10 mouse cellular contexts compared by ENCODE assay signal in the genomic region with DNA sequence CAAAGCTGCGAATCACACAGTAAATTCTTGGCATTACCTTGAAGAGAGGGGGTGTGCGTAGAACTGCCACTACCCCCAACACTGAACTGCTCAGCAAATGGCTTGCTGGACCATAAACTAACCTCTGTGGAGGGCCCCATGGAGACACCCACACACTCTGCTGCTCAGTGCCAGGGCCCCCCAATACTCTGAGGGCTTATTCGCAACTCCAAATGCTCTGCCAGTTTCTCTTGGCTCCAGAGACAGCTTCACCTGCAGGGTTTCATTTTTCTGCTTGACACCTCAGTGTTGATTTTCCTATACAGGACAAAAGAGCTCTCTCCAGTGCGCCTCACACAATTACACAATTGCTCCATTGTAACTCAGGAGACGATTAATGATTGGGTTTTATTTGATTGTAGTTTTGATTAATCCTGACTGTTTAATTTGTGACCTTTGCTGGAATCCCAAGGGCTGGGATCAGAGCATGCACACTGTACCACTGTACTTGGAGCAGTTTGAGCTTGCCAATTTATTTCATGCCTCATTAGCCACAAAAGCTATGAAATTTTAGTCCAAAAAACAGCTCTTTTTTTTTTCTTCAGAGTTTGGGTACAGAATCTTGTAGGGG.
A peak's percentile ranks its signal among the peaks of the same experiment; 100 is the strongest.
DNase-seq lines count a peak whose midpoint lies in the region; ATAC-seq and TF ChIP-seq lines count a peak whose summit lies in the region.
"Had no signal": no experiment of that assay in that cellular context is flagged by ENCODE, and none has a peak within 500 bp of the region (broad histone marks: within the 10 kb centered on the region; RNA-seq: fewer than 3 reads in every experiment).

No protein-coding gene starts in this region.

- no peak overlapping the region for H3K4me3 ChIP-seq in heart, embryonic 12.5 days
- H3K4me3 ChIP-seq in hindbrain, embryonic 13.5 days, result no peak overlapping the region
- H3K4me3 ChIP-seq in liver, postnatal 0 days (ENCODE audit: low read depth, low read length), result no peak overlapping the region
- H3K4me3 ChIP-seq: heart, embryonic 13.5 days had no signal

- WGBS in heart, embryonic 12.5 days, result 86% methylated on average over 5 of the region's 5 CpGs
- 50% methylated on average over 5 of the region's 5 CpGs for WGBS in hindbrain, embryonic 13.5 days
- 83% methylated on average over 5 of the region's 5 CpGs for WGBS in liver, postnatal 0 days (ENCODE audit: insufficient replicate concordance)

- no peak for TF ChIP-seq EP300 in liver, postnatal 0 days (IDR thresholded peaks at IDR 0.05; ENCODE audit: low read depth)

- no peak overlapping the region for H3K4me2 ChIP-seq in heart, embryonic 12.5 days
- no peak overlapping the region for H3K4me2 ChIP-seq in hindbrain, embryonic 13.5 days
- no peak overlapping the region for H3K4me2 ChIP-seq in liver, postnatal 0 days (ENCODE audit: low read depth, low read length)
- H3K4me2 ChIP-seq: heart, embryonic 13.5 days had no signal

- TF ChIP-seq CTCF in liver, postnatal 0 days (IDR thresholded peaks at IDR 0.05; ENCODE audit: low read depth), result no peak

- no peak for ATAC-seq in heart, embryonic 12.5 days (ENCODE audit: insufficient number of reproducible peaks, low FRiP score)
- ATAC-seq in hindbrain, embryonic 13.5 days (ENCODE audit: low FRiP score), result peak; percentile 84
- no peak for ATAC-seq in liver, postnatal 0 days

- peaks cover 12% of the 10 kb centered on the region for H3K36me3 ChIP-seq in heart, embryonic 12.5 days
- peaks cover 7% of the 10 kb centered on the region for H3K36me3 ChIP-seq in hindbrain, embryonic 13.5 days
- H3K36me3 ChIP-seq in liver, postnatal 0 days (replicated peaks; ENCODE audit: insufficient read depth, low read length), result no peaks in the 10 kb centered on the region

- no peaks in the 10 kb centered on the region for H3K27me3 ChIP-seq in heart, embryonic 12.5 days (replicated peaks)
- no peaks in the 10 kb centered on the region for H3K27me3 ChIP-seq in hindbrain, embryonic 13.5 days
- H3K27me3 ChIP-seq in liver, postnatal 0 days (ENCODE audit: insufficient read depth, low read length), result no peaks in the 10 kb centered on the region
- H3K27me3 ChIP-seq: heart, embryonic 13.5 days had no signal

- H3K9me3 ChIP-seq in heart, embryonic 12.5 days (replicated peaks), result no peaks in the 10 kb centered on the region
- no peaks in the 10 kb centered on the region for H3K9me3 ChIP-seq in hindbrain, embryonic 13.5 days
- no peaks in the 10 kb centered on the region for H3K9me3 ChIP-seq in liver, postnatal 0 days (ENCODE audit: low read length)

- peak; percentile 61 for DNase-seq in heart, adult 11 months
- DNase-seq in ovary, postnatal 14 days (ENCODE audit: low spot score), result peak; percentile 9
- DNase-seq in ovary, postnatal 10 days (ENCODE audit: low spot score), result no peak
- DNase-seq in right cerebral cortex, postnatal 10 days (ENCODE audit: low spot score in 2 of 2), result no peak
- no peak for DNase-seq in liver, postnatal 0 days
- no peak for DNase-seq in thymus, postnatal 36 days
- DNase-seq: right cerebral cortex, postnatal 25 days had no signal

- no peak overlapping the region for H3K9ac ChIP-seq in heart, embryonic 12.5 days
- 0 out of 2 replicates have a peak overlapping the region, but pooled peaks have one; percentile 8 for H3K9ac ChIP-seq in hindbrain, embryonic 13.5 days
- H3K9ac ChIP-seq in liver, postnatal 0 days (replicated peaks), result no peak overlapping the region
- H3K9ac ChIP-seq: heart, embryonic 13.5 days had no signal

- H3K27ac ChIP-seq in heart, embryonic 12.5 days (ENCODE audit: poor library complexity, severe bottlenecking), result no peak overlapping the region
- peak overlapping the region; percentile 70 for H3K27ac ChIP-seq in hindbrain, embryonic 13.5 days
- H3K27ac ChIP-seq in liver, postnatal 0 days (ENCODE audit: low read depth), result no peak overlapping the region
- H3K27ac ChIP-seq: heart, embryonic 13.5 days had no signal

- 0 out of 2 replicates have a peak, but pooled peaks cover 4% of the 10 kb centered on the region for H3K4me1 ChIP-seq in heart, embryonic 12.5 days (replicated peaks)
- H3K4me1 ChIP-seq in hindbrain, embryonic 13.5 days (replicated peaks), result peaks cover 9% of the 10 kb centered on the region
- H3K4me1 ChIP-seq in liver, postnatal 0 days (ENCODE audit: insufficient read depth), result no peaks in the 10 kb centered on the region

Comparison
In these comparisons a context has a peak if more than half of its experiments do, and no peak if none do; other contexts are left out.
1. DNase-seq: peak in heart, adult 11 months (single experiment) and ovary, postnatal 14 days (single experiment); none in ovary, postnatal 10 days (single experiment), right cerebral cortex, postnatal 10 days (0 of 2), liver, postnatal 0 days (single experiment) and thymus, postnatal 36 days (0 of 2).